Mouse (Mus musculus): ENCODE results near the gene Nol4l.

Gene Nol4l

GRCm38 (mm10) chr2:153421233-153421632 is 108.5 kb downstream of the Nol4l start:
- in situ Hi-C loops (cut with MboI, MseI) = no loop called here

GRCm38 (mm10) chr2:153418381-153418780 is 111.4 kb downstream of the Nol4l start:
- in situ Hi-C loops (cut with MboI, MseI) = no loop called here

DNA sequence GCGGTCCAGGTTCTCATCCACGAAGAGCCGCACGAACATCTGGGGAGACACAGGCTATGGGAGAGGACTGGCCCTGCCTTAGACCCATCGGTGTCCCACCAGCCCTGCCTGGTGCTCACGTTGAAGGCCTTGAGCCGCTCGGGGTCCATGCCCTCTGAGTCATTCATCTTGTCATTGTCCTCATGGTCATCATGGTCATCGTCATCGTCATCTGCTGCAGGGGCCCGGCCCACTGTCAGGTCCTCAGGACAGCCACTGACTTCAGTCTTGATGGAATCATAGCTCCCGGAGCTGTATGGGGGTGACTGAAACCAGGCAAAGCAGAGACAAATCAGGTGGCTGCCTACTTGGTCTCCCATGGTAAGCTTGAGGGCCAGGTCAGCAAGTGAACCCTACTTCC is 111.9 kb downstream of the Nol4l start:
- in situ Hi-C loops (cut with MboI, MseI) = no loop called here

DNA sequence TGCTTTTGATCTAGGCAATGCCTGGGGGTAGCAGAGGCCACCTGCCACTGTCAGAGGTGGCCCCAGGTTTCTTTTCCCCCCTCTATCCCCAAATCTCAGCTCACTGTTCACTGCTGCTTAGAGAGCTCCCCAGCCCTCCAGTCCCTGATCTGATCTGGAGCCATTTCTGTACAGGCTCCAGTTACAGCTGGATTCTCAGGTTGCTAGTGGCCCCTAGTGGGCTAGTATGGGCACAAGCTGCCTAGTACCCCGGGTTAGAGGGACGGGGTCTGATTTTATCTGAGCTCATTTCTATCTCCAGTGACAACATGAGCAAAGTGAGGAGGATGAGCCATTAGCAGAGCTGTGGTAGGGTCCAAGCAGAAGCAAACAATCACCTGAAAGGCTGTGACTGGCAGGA is 115.2 kb downstream of the Nol4l start:
- in situ Hi-C loops (cut with MboI, MseI) = no loop called here

- in situ Hi-C loops (cut with MboI, MseI) = no loop called here
These were observed 117.2 kb downstream of the Nol4l start for GRCm38 (mm10) chr2:153412563-153412962.

DNA sequence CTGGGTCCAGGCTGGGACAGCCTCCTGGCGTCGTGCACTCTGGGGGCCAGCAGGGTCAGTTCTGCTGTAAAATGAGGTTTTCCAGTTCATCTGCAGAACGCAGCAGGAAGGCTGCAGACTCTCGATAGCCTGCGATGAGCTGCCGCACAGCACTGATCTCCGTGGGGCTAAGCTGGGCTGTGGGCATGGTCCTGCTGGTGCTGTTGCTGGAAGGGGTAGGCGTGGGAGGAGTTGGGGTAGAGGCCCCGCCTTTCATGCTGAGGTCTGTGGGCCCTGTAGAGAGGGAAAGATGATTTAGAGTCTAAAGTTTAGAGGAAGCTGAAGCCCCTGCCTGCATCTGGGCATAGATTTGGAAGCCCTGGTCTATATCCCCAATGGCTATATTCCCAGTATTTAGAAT is 118.2 kb downstream of the Nol4l start:
- in situ Hi-C loops (cut with MboI, MseI) = no loop called here

DNA sequence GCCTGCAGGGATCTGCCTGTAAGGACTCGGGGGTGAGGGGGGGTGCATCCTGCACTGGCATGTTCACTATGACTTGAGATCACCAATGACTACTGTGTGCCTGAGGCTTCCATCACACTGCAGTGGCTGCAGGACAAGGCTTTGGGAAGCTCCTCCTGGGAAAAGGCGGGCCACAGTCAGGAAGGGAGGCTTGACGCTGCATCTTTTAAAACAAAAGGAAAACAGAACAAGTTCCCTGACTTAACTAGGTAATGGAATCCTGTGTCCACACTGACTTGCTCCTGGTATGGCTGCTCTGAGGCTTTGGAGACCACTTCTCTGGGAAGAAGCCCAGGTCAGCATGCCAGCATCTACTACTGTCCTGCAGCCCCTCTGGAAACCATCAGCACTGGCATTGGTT is 120.8 kb downstream of the Nol4l start:
- in situ Hi-C loops (cut with MboI, MseI) = no loop called here

GRCm38 (mm10) chr2:153406882-153407281 is 122.9 kb downstream of the Nol4l start:
- in situ Hi-C loops (cut with MboI, MseI) = no loop called here

DNA sequence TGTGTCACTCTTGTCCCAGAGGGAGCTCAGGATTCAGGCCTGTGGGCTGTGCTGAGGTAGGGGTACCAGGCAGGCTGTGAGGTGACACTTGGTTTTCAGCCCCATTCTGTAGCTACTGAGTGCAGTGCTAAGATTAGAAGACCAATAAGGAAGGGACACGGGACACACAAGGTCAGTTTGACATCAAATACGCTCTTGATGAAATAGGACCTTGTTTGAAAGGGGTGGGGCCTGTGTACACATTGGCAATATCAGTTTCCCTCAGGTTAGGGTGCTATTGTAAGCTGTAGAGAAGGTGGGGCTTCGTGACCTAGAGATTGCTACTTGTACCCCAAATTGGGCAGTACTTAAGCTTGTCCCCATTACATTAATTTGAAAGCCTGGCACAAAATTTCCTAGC is 124.9 kb downstream of the Nol4l start:
- in situ Hi-C loops (cut with MboI, MseI) = no loop called here

DNA sequence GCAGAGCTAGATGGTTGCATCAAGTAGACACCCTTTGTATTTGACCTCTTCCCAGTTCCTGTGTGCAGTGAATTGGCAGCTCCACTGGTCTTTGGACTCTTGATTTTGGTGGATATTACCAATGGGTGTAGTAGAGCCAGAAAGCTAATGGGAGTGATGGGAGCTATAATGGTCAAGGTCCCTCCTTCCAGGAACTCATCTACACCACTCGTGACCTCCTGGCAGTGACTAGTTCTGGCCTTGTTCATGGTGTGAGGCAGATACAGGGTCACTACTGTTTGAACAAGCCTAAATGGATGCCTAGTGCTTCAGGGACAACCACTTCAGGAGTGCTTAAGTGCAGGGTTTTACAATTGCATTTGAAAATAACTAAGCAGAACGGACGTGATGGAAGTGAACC is 125.7 kb downstream of the Nol4l start:
- in situ Hi-C loops (cut with MboI, MseI) = no loop called here

GRCm38 (mm10) chr2:153399166-153399565 is 130.6 kb downstream of the Nol4l start:
- in situ Hi-C loops (cut with MboI, MseI) = no loop called here

DNA sequence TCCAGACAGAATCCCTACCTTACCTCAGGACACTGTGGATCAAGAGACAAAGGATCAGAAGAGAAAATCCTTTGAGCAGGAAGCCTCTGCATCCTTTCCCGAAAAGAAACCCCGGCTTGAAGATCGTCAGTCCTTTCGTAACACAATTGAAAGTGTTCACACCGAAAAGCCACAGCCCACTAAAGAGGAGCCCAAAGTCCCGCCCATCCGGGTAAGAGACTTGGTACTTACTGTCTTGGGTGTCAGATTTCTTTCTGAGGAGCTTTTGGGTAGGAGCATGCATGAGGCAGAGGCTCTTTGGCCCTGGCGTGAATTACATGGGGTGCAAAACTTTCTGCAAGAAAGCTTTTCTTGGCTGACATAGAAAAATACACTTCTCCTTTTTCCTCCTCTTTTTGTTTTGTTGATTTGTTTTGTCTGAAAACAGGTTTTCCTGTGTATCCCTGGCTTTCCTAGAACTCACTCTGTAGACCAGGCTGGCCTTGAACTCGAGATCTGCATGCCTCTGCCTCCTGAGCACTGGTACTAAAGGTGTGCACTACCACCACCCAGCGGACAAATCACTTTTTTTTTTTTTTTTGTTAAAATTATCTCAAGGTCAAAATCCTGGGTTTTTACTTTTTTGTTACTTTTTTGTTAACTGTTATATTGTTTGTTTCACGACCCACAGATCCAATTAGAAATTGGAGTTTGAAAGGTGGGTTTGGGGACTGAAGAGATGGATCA is 131.8 kb downstream of the Nol4l start:
- in situ Hi-C loops (cut with MboI, MseI) = no loop called here

DNA sequence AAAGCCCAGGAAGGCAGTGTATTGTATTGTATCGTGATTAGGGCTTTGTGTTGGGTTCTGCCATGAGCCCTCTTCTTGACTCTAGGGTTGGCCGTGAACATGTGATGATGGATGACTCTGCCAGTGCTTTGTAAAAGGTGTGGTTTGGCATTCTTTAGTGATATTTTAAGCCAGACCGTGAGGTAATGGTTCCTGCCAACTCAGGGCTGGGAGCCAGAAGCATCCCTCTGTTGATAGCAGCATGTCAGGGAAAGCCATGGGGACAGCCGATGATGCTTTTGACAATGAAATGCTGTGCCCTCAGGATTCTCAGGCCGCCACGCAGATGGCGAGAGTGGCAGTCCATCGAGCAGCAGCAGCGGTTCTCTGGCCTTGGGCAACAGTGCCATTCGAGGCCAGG is 136.7 kb downstream of the Nol4l start:
- in situ Hi-C loops (cut with MboI, MseI) = no loop called here

DNA sequence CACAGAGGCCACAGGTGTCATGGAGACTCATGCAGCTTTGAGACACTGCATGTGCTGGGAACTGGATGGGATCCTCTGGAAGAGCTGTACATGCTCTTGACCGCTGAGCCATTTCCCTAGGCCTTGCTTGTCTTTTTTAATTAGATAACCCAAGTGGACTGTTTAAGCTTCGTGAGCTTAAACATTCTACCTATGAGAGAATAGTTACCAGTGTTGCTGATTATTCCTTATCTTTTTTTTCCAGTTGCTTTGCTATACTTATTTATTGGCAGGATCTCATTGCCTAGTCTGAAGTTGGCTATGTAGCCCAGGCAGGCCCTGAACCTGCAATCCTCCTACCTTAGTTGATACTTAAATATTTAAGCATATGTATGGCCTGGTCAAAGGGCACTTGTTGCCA is 139.9 kb downstream of the Nol4l start:
- in situ Hi-C loops (cut with MboI, MseI) = no loop called here

DNA sequence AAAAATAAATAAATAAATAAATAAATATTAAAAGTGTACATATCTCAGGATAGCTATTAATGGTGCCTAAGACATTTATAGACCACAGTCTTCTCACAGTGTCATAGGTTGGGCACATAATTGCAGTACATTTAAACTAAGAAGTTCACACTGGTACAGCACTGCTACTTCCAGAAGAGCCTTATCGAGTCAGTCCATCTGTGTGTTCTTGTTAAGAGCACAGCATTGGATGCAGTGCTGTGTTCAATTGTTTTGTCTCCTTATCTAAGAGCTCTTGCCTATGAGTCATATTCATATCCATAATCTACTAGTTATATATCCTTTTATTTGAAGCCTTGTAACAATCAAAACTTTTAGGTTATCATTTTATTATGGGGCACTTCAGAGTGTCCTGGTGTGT is 149.3 kb downstream of the Nol4l start:
- in situ Hi-C loops (cut with MboI, MseI) = no loop called here

DNA sequence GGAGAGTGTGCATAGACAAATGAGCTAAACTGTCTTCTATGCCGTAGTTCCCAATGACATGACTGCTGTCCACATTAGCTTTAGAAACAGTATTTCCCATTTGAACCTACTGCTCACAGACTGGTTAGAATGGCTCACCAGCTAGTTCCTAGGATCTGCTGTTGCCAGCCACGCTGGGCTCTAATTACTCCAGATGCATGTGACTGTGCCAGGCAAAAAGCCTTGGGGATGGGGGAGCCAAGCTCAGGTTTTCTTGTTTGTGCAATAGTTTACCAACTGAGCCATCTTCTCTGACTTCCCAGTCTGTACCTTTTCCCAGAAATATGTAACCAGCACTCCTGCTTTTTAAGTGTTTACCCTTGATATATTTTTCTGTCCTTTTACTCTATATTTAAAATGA is 154.4 kb downstream of the Nol4l start:
- in situ Hi-C loops (cut with MboI, MseI) = no loop called here

DNA sequence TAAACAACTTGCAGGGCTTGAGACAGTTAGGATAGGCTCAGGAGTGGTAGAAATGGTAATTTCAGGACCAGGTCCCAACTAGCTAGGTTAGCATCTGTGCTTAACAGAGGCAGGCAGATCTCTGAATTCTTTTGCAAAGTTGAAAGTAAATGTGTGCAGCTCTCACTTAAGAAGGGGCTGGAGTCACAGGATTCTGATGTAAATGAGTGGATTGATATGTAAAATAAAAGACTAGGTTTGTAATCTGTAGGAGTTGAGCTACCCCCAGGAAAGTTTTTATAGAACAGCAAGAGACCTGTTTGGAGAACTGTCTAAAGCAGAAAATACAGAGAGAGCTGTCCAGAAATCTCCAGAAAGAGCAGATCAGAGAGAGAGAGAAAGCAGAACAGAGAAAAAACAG is 158.9 kb downstream of the Nol4l start:
- in situ Hi-C loops (cut with MboI, MseI) = loop anchor here (25.0 kb wide), 1 partner anchor 484 kb away; no protein-coding TSS in a partner anchor

GRCm38 (mm10) chr2:153364531-153364930 is 165.2 kb downstream of the Nol4l start:
- in situ Hi-C loops (cut with MboI, MseI) = loop anchor here (25.0 kb wide), 1 partner anchor 477 kb away; no protein-coding TSS in a partner anchor

DNA sequence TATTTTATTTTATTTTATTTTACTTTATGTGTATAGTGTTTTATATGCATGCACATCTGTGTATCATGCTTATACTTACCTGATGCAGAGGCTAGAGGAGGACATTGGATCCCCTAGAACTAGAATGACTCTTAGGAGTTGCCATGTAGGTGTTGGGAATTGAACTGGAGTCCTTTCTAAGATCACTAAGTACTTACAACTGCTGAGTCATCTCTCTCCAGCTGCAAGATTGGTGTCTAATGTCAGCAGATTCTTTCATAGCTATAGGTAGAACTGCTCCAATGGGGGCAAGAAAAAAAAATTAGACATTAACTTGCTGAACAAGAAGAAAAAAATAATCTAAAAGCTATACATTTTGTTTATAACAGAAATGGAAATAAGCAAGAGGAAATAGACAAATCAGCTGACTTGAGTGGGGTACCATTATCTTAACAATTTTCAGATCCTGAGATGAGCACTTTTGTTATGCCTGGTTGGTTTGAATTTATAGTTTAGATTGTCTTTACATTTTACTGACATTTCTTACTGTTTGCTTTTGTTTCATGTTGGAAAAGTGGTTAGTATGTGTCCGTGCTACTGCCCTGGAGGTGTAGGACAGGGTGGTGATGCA is 168.6 kb downstream of the Nol4l start:
- in situ Hi-C loops (cut with MboI, MseI) = loop anchor here (25.0 kb wide), 1 partner anchor 474 kb away; no protein-coding TSS in a partner anchor
